Mouse (Mus musculus): ENCODE measurements around the gene Fam71d. TPM values are rescaled to one million over a fixed set of nuclear protein-coding genes. Genes with fewer than 3 reads are reported as not detected.
A peak's percentile ranks its signal among the peaks of the same experiment; 100 is the strongest.

Fam71d gene
- total and polyA plus RNA-seq, 3 experiments: not detected

DNA sequence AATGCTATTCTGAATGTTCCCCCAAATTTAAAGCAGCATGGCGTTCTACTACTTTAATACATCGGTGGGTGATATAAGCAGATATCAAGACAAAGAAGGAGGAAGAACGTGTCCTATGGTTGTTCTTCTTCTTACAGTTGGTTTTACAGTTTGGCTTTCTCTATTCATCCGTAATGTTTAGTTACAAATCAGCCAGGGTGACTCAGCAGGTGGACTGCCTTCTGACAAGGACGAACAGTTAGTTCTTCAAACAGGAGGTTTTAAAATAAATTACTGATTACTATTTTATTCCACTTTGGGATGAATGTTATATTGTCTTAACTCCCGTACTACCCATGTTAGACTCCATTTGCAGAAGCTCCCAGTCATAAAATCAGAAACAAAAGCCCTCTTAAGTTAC is 54.9 kb downstream of the Fam71d start (continued):
- TF ChIP-seq ZNF384 (IDR thresholded peaks at IDR 0.05; ENCODE audit: low read depth, low read length) (no peak), EP300 (IDR thresholded peaks at IDR 0.05; ENCODE audit: low read depth in 1 of 2, low read length in 2 of 2) (peak in 1 of 2 experiments; percentile 43; a peak in 2 of 4 replicates), MAX (IDR thresholded peaks at IDR 0.05; ENCODE audit: low read length) (no peak), CHD2 (IDR thresholded peaks at IDR 0.05; ENCODE audit: low read length) (no peak)

- H3K79me2 ChIP-seq (ENCODE audit: control insufficient read depth, insufficient read depth, low read length, poor library complexity): peaks cover 20% of the 10 kb centered on the region
- peaks cover 4 to 16% of the 10 kb centered on the region in 2 experiments for H3K4me1 ChIP-seq (ENCODE audit: control insufficient read depth in 1 of 2, insufficient read depth in 2 of 2, low read length in 2 of 2)
- peak overlapping the region; percentile 79 for H3K9ac ChIP-seq (ENCODE audit: control insufficient read depth, low read depth, low read length, poor library complexity, severe bottlenecking)
- DNase-seq (ENCODE audit: low read depth, low spot score): peak; percentile 64
- no peaks in the 10 kb centered on the region for H3K9me3 ChIP-seq (replicated peaks; ENCODE audit: insufficient read depth, low read length)
- no peaks in the 10 kb centered on the region for H3K27me3 ChIP-seq (ENCODE audit: control insufficient read depth in 1 of 2, insufficient read depth in 2 of 2, low read length in 2 of 2)
- H3K27ac ChIP-seq (ENCODE audit: control insufficient read depth, low read depth, low read length): peak overlapping the region; percentile 44; the same call in 1 of the 2 replicates
- TF ChIP-seq BHLHE40 (IDR thresholded peaks at IDR 0.05; ENCODE audit: borderline replicate concordance, low read depth, low read length): peak; percentile 29; the same call in 1 of the 2 replicates
- TF ChIP-seq HCFC1 (IDR thresholded peaks at IDR 0.05; ENCODE audit: low read depth, low read length): no peak; the same call in 1 of the 2 replicates
- no peak for TF ChIP-seq CHD1 (IDR thresholded peaks at IDR 0.05; ENCODE audit: low read depth, low read length)
- TF ChIP-seq POLR2A (IDR thresholded peaks at IDR 0.05; ENCODE audit: control insufficient read depth in 1 of 2, insufficient read depth in 1 of 2, low read depth in 1 of 2, low read length in 2 of 2, poor library complexity in 1 of 2): no peak
- peak; percentile 84 for TF ChIP-seq ZNF384 (IDR thresholded peaks at IDR 0.05; ENCODE audit: low read depth, low read length)
- 0 out of 2 replicates have a peak, but pooled peaks have one; percentile 3 for TF ChIP-seq MAZ (IDR thresholded peaks at IDR 0.05; ENCODE audit: low read depth, low read length)
- TF ChIP-seq SIN3A (IDR thresholded peaks at IDR 0.05; ENCODE audit: low read length): peak; percentile 55
- no peak for TF ChIP-seq JUND (IDR thresholded peaks at IDR 0.05; ENCODE audit: low read depth, low read length)
- H3K36me3 ChIP-seq (ENCODE audit: control insufficient read depth in 1 of 2, insufficient read depth in 2 of 2, low read length in 2 of 2): peaks cover 0 to 28% of the 10 kb centered on the region in 2 experiments; a peak in 2 of 4 replicates
- peak overlapping the region; percentile 72 to 94 for H3K4me3 ChIP-seq (ENCODE audit: control insufficient read depth in 1 of 2, insufficient read depth in 1 of 2, low read depth in 2 of 2, low read length in 2 of 2)
Measured at GRCm38 (mm10) chr12:78747406-78747805, 56.1 kb downstream of the Fam71d start.

- TF ChIP-seq MAX (IDR thresholded peaks at IDR 0.05; ENCODE audit: low read length): 0 out of 2 replicates have a peak, but pooled peaks have one; percentile 1
- TF ChIP-seq ELF1 (IDR thresholded peaks at IDR 0.05; ENCODE audit: low read depth, low read length): no peak
- TF ChIP-seq GABPA (IDR thresholded peaks at IDR 0.05; ENCODE audit: low read depth, low read length): no peak
- TF ChIP-seq POLR2AphosphoS5 (IDR thresholded peaks at IDR 0.05; ENCODE audit: borderline replicate concordance, low read depth, low read length): no peak
- TF ChIP-seq NRF1 (IDR thresholded peaks at IDR 0.05; ENCODE audit: insufficient read depth, low read depth, low read length, poor library complexity, severe bottlenecking): no peak
- no peak for TF ChIP-seq MEF2A (IDR thresholded peaks at IDR 0.05; ENCODE audit: extremely low read depth, insufficient replicate concordance, low read depth, low read length, poor library complexity, severe bottlenecking)
- TF ChIP-seq GATA1 (IDR thresholded peaks at IDR 0.05; ENCODE audit: low read depth, low read length): no peak
- 0 out of 2 replicates have a peak, but pooled peaks have one; percentile 28 for TF ChIP-seq MXI1 (IDR thresholded peaks at IDR 0.05; ENCODE audit: low read depth, low read length)
- Histone ChIP-seq H3K4me1 (ENCODE audit: control insufficient read depth in 1 of 2, insufficient read depth in 2 of 2, low read length in 2 of 2) (peaks cover 4 to 16% of the 10 kb centered on the region in 2 experiments), H3K4me3 (ENCODE audit: control insufficient read depth in 1 of 2, insufficient read depth in 1 of 2, low read depth in 2 of 2, low read length in 2 of 2) (peak overlapping the region; percentile 72 to 94), H3K9me3 (replicated peaks; ENCODE audit: insufficient read depth, low read length) (no peaks in the 10 kb centered on the region), H3K27me3 (ENCODE audit: control insufficient read depth in 1 of 2, insufficient read depth in 2 of 2, low read length in 2 of 2) (no peaks in the 10 kb centered on the region), H3K79me2 (ENCODE audit: control insufficient read depth, insufficient read depth, low read length, poor library complexity) (peaks cover 23% of the 10 kb centered on the region), H3K9ac (ENCODE audit: control insufficient read depth, low read depth, low read length, poor library complexity, severe bottlenecking) (peak overlapping the region; percentile 79), H3K36me3 (ENCODE audit: control insufficient read depth in 1 of 2, insufficient read depth in 2 of 2, low read length in 2 of 2) (peaks cover 0 to 28% of the 10 kb centered on the region in 2 experiments; a peak in 2 of 4 replicates), H3K27ac (ENCODE audit: control insufficient read depth, low read depth, low read length) (peak overlapping the region; percentile 44)
- DNase-seq (ENCODE audit: low read depth, low spot score): no peak
Measured at GRCm38 (mm10) chr12:78748113-78748512, 56.8 kb downstream of the Fam71d start.

Data from MEL (cell line).